Mouse (Mus musculus): ENCODE measurements around the gene Zfp462. TPM values are rescaled to one million over a fixed set of nuclear protein-coding genes. Genes with fewer than 3 reads are reported as not detected.

The Zfp462 gene
- polyA plus RNA-seq, 1 experiment from 2014 or later: 2.7 TPM

- no peak for ATAC-seq (ENCODE audit: low read depth)
- WGBS: 58% methylated on average over 9 of the region's 9 CpGs
- no peaks in the 10 kb centered on the region for H3K27me3 ChIP-seq (ENCODE audit: control insufficient read depth, insufficient read depth, low read depth, low read length)
- H3K4me1 ChIP-seq (replicated peaks; ENCODE audit: control insufficient read depth, insufficient read depth, low read length): peaks cover 44% of the 10 kb centered on the region
- no peak overlapping the region for H3K9ac ChIP-seq (ENCODE audit: low read length)
- no peaks in the 10 kb centered on the region for H3K36me3 ChIP-seq (ENCODE audit: control insufficient read depth, insufficient read depth, low read length)
- H3K27ac ChIP-seq (ENCODE audit: low read length): peak overlapping the region; percentile 0; the same call in 1 of the 2 replicates
- no peak overlapping the region for H3K4me2 ChIP-seq (ENCODE audit: low read depth, low read length)
- H3K4me3 ChIP-seq (ENCODE audit: low read length): no peak overlapping the region
- no peaks in the 10 kb centered on the region for H3K9me3 ChIP-seq (ENCODE audit: control insufficient read depth, low read length)
Observed at GRCm38 (mm10) chr4:54965169-54965695, 20.4 kb downstream of the Zfp462 start.

- H3K27me3 ChIP-seq (ENCODE audit: control insufficient read depth, insufficient read depth, low read depth, low read length): no peaks in the 10 kb centered on the region
- peak; percentile 66 for ATAC-seq (ENCODE audit: low read depth)
- peak overlapping the region; percentile 33; the same call in 1 of the 2 replicates for H3K27ac ChIP-seq (ENCODE audit: low read length)
- H3K36me3 ChIP-seq (ENCODE audit: control insufficient read depth, insufficient read depth, low read length): no peaks in the 10 kb centered on the region
- 37% methylated on average over 17 of the region's 17 CpGs for WGBS
- H3K9ac ChIP-seq (ENCODE audit: low read length): no peak overlapping the region
- H3K4me2 ChIP-seq (ENCODE audit: low read depth, low read length): peak overlapping the region; percentile 36
- peaks cover 43% of the 10 kb centered on the region for H3K4me1 ChIP-seq (replicated peaks; ENCODE audit: control insufficient read depth, insufficient read depth, low read length)
- no peaks in the 10 kb centered on the region for H3K9me3 ChIP-seq (ENCODE audit: control insufficient read depth, low read length)
- H3K4me3 ChIP-seq (ENCODE audit: low read length): peak overlapping the region; percentile 24; the same call in 1 of the 2 replicates
Observed at GRCm38 (mm10) chr4:54966161-54966806, 21.4 kb downstream of the Zfp462 start.

- 79% methylated on average over 4 of the region's 4 CpGs for WGBS
- H3K36me3 ChIP-seq (ENCODE audit: control insufficient read depth, insufficient read depth, low read length): no peaks in the 10 kb centered on the region
- ATAC-seq (ENCODE audit: low read depth): no peak
- H3K4me1 ChIP-seq (replicated peaks; ENCODE audit: control insufficient read depth, insufficient read depth, low read length): peaks cover 48% of the 10 kb centered on the region
- no peak overlapping the region for H3K9ac ChIP-seq (ENCODE audit: low read length)
- no peaks in the 10 kb centered on the region for H3K9me3 ChIP-seq (ENCODE audit: control insufficient read depth, low read length)
- no peaks in the 10 kb centered on the region for H3K27me3 ChIP-seq (ENCODE audit: control insufficient read depth, insufficient read depth, low read depth, low read length)
- no peak overlapping the region for H3K27ac ChIP-seq (ENCODE audit: low read length)
- H3K4me2 ChIP-seq (ENCODE audit: low read depth, low read length): no peak overlapping the region
- H3K4me3 ChIP-seq (ENCODE audit: low read length): no peak overlapping the region
Observed at GRCm38 (mm10) chr4:54967166-54967565, 22.3 kb downstream of the Zfp462 start.

- H3K27ac ChIP-seq (ENCODE audit: low read length): no peak overlapping the region
- no peak overlapping the region for H3K4me2 ChIP-seq (ENCODE audit: low read depth, low read length)
- ATAC-seq (ENCODE audit: low read depth): no peak
- no peaks in the 10 kb centered on the region for H3K9me3 ChIP-seq (ENCODE audit: control insufficient read depth, low read length)
- WGBS: 37% methylated on average over 5 of the region's 5 CpGs
- no peaks in the 10 kb centered on the region for H3K27me3 ChIP-seq (ENCODE audit: control insufficient read depth, insufficient read depth, low read depth, low read length)
- peaks cover 50% of the 10 kb centered on the region for H3K4me1 ChIP-seq (replicated peaks; ENCODE audit: control insufficient read depth, insufficient read depth, low read length)
- no peak overlapping the region for H3K4me3 ChIP-seq (ENCODE audit: low read length)
- H3K9ac ChIP-seq (ENCODE audit: low read length): no peak overlapping the region
- no peaks in the 10 kb centered on the region for H3K36me3 ChIP-seq (ENCODE audit: control insufficient read depth, insufficient read depth, low read length)
Observed at GRCm38 (mm10) chr4:54967721-54968120, 22.9 kb downstream of the Zfp462 start.

GRCm38 (mm10) chr4:54969671-54970295 is 24.9 kb downstream of the Zfp462 start:
- H3K4me2 ChIP-seq (ENCODE audit: low read depth, low read length): no peak overlapping the region
- WGBS: 65% methylated on average over 12 of the region's 12 CpGs
- H3K9ac ChIP-seq (ENCODE audit: low read length): no peak overlapping the region
- no peaks in the 10 kb centered on the region for H3K27me3 ChIP-seq (ENCODE audit: control insufficient read depth, insufficient read depth, low read depth, low read length)
- no peaks in the 10 kb centered on the region for H3K9me3 ChIP-seq (ENCODE audit: control insufficient read depth, low read length)
- no peak overlapping the region for H3K4me3 ChIP-seq (ENCODE audit: low read length)
- no peaks in the 10 kb centered on the region for H3K36me3 ChIP-seq (ENCODE audit: control insufficient read depth, insufficient read depth, low read length)
- peak; percentile 42; the same call in 1 of the 2 replicates for ATAC-seq (ENCODE audit: low read depth)
- peak overlapping the region; percentile 60; the same call in 1 of the 2 replicates for H3K27ac ChIP-seq (ENCODE audit: low read length)
- H3K4me1 ChIP-seq (replicated peaks; ENCODE audit: control insufficient read depth, insufficient read depth, low read length): peaks cover 52% of the 10 kb centered on the region

- Histone ChIP-seq H3K4me1 (replicated peaks; ENCODE audit: control insufficient read depth, insufficient read depth, low read length) (peaks cover 37% of the 10 kb centered on the region), H3K9ac (ENCODE audit: low read length) (no peak overlapping the region), H3K36me3 (ENCODE audit: control insufficient read depth, insufficient read depth, low read length) (no peaks in the 10 kb centered on the region), H3K4me2 (ENCODE audit: low read depth, low read length) (no peak overlapping the region), H3K27ac (ENCODE audit: low read length) (no peak overlapping the region), H3K9me3 (ENCODE audit: control insufficient read depth, low read length) (no peaks in the 10 kb centered on the region), H3K4me3 (ENCODE audit: low read length) (no peak overlapping the region), H3K27me3 (ENCODE audit: control insufficient read depth, insufficient read depth, low read depth, low read length) (no peaks in the 10 kb centered on the region)
- no peak for ATAC-seq (ENCODE audit: low read depth)
- WGBS: 81% methylated on average over 3 of the region's 3 CpGs
Observed at GRCm38 (mm10) chr4:54971386-54971785, 26.5 kb downstream of the Zfp462 start.

GRCm38 (mm10) chr4:54972096-54972495 is 27.2 kb downstream of the Zfp462 start:
- Histone ChIP-seq H3K27ac (ENCODE audit: low read length) (no peak overlapping the region), H3K9ac (ENCODE audit: low read length) (no peak overlapping the region), H3K27me3 (ENCODE audit: control insufficient read depth, insufficient read depth, low read depth, low read length) (no peaks in the 10 kb centered on the region), H3K36me3 (ENCODE audit: control insufficient read depth, insufficient read depth, low read length) (no peaks in the 10 kb centered on the region), H3K4me1 (replicated peaks; ENCODE audit: control insufficient read depth, insufficient read depth, low read length) (peaks cover 30% of the 10 kb centered on the region), H3K4me2 (ENCODE audit: low read depth, low read length) (no peak overlapping the region), H3K9me3 (ENCODE audit: control insufficient read depth, low read length) (no peaks in the 10 kb centered on the region), H3K4me3 (ENCODE audit: low read length) (no peak overlapping the region)
- 79% methylated on average over 4 of the region's 4 CpGs for WGBS
- 0 out of 2 replicates have a peak, but pooled peaks have one; percentile 41 for ATAC-seq (ENCODE audit: low read depth)

GRCm38 (mm10) chr4:54972827-54973560 is 28.1 kb downstream of the Zfp462 start:
- Histone ChIP-seq H3K9me3 (ENCODE audit: control insufficient read depth, low read length) (no peaks in the 10 kb centered on the region), H3K9ac (ENCODE audit: low read length) (no peak overlapping the region), H3K4me1 (replicated peaks; ENCODE audit: control insufficient read depth, insufficient read depth, low read length) (peaks cover 26% of the 10 kb centered on the region), H3K27me3 (ENCODE audit: control insufficient read depth, insufficient read depth, low read depth, low read length) (no peaks in the 10 kb centered on the region), H3K4me2 (ENCODE audit: low read depth, low read length) (no peak overlapping the region), H3K36me3 (ENCODE audit: control insufficient read depth, insufficient read depth, low read length) (no peaks in the 10 kb centered on the region), H3K4me3 (ENCODE audit: low read length) (no peak overlapping the region), H3K27ac (ENCODE audit: low read length) (no peak overlapping the region)
- WGBS: 58% methylated on average over 8 of the region's 8 CpGs
- ATAC-seq (ENCODE audit: low read depth): no peak
